Mouse (Mus musculus) lung, embryonic 15.5 days (tissue): Measurements from ENCODE around the gene Fap. TPM values are rescaled to one million over a fixed set of nuclear protein-coding genes. Genes with fewer than 3 reads are reported as not detected.

Experiments used
- ATAC-seq: fragments of 200-750 bp; cut with Nextera tagmentation; 2 replicates; pipeline ENCODE4 v1.8.0; 2017; ENCODE audit warnings: moderate number of reproducible peaks, borderline replicate concordance; ENCODE audit not compliant: low FRiP score, low TSS enrichment; ENCODE audit errors: extremely low read depth
- H3K27ac ChIP-seq: fragments of 300-500 bp; sonication (generic); 2 replicates; pipeline ENCODE4 v1.5.1; 2015; ENCODE audit warnings: moderate library complexity, mild to moderate bottlenecking, inconsistent platforms
- H3K27me3 ChIP-seq: fragments of 300-500 bp; sonication (generic); 2 replicates; pipeline ENCODE4 v1.6.1; 2015; ENCODE audit warnings: inconsistent platforms
- H3K36me3 ChIP-seq: fragments of 300-500 bp; sonication (generic); 2 replicates; pipeline ENCODE4 v1.6.1; 2015; ENCODE audit warnings: inconsistent platforms
- H3K4me1 ChIP-seq: fragments of 300-500 bp; sonication (generic); 2 replicates; pipeline ENCODE4 v1.6.1; 2015; ENCODE audit warnings: inconsistent platforms
- H3K4me2 ChIP-seq: fragments of 300-500 bp; sonication (generic); 2 replicates; pipeline ENCODE4 v1.6.1; 2015; ENCODE audit warnings: inconsistent platforms, mild to moderate bottlenecking, moderate library complexity
- H3K4me3 ChIP-seq: fragments of 300-500 bp; sonication (generic); 2 replicates; pipeline ENCODE4 v1.5.1; 2015; ENCODE audit warnings: mild to moderate bottlenecking, inconsistent platforms
- H3K9ac ChIP-seq: fragments of 300-500 bp; sonication (generic); 2 replicates; pipeline ENCODE4 v1.6.1; 2015; ENCODE audit warnings: inconsistent platforms
- H3K9me3 ChIP-seq: fragments of 300-500 bp; sonication (generic); 2 replicates; pipeline ENCODE4 v1.6.1; 2016; ENCODE audit warnings: inconsistent platforms
- WGBS: fragments of 180-500 bp; shearing (Covaris S2); methylation state at CpG from one replicate; pipeline ENCODE4 v1.1.7; 2015; 5-methylcytosine and 5-hydroxymethylcytosine counted together
- polyA plus RNA-seq: library from polyadenylated mRNA; unstranded; fragments of >200 nt; fragmentation: Nextera tagmentation; extraction: Ambion mirVana; gene quantifications from 2 replicates; pipeline ENCODE4 v1.2.1, GENCODE M21; 2015

Gene Fap
- polyA plus RNA-seq, 1 experiment from 2014 or later = 2.8 TPM

GRCm38 (mm10) chr2:62489832-62490231 lies 84.0 kb downstream of the Fap start:
- H3K27me3 ChIP-seq = no peaks in the 10 kb centered on the region
- ATAC-seq = no peak
- no peak overlapping the region for H3K9ac ChIP-seq
- H3K4me3 ChIP-seq = no peak overlapping the region
- H3K4me1 ChIP-seq = no peaks in the 10 kb centered on the region
- no peaks in the 10 kb centered on the region for H3K9me3 ChIP-seq
- 77% methylated on average over 6 of the region's 6 CpGs for WGBS
- H3K36me3 ChIP-seq = no peaks in the 10 kb centered on the region
- H3K27ac ChIP-seq = no peak overlapping the region
- H3K4me2 ChIP-seq = no peak overlapping the region

- no peaks in the 10 kb centered on the region for H3K36me3 ChIP-seq
- 86% methylated on average over 3 of the region's 3 CpGs for WGBS
- H3K4me2 ChIP-seq = no peak overlapping the region
- no peak overlapping the region for H3K27ac ChIP-seq
- H3K4me1 ChIP-seq = no peaks in the 10 kb centered on the region
- ATAC-seq = no peak
- no peak overlapping the region for H3K9ac ChIP-seq
- H3K27me3 ChIP-seq = no peaks in the 10 kb centered on the region
- H3K9me3 ChIP-seq = no peaks in the 10 kb centered on the region
- H3K4me3 ChIP-seq = no peak overlapping the region
Measured at GRCm38 (mm10) chr2:62484906-62485305, 89.0 kb downstream of the Fap start.

GRCm38 (mm10) chr2:62483550-62483949 lies 90.3 kb downstream of the Fap start, which contains the start of gene Gcg:
Gene Gcg (minus strand): TSS chr2:62483650.
- H3K4me2 ChIP-seq = no peak within 1 kb of the TSS
- H3K4me3 ChIP-seq = no peak within 1 kb of the TSS
- H3K36me3 ChIP-seq = no peaks in the 10 kb centered on the region
- H3K27ac ChIP-seq = no peak within 1 kb of the TSS
- no peak for ATAC-seq
- H3K9ac ChIP-seq = no peak within 1 kb of the TSS
- WGBS = 72% methylated on average over 9 of the region's 9 CpGs
- H3K9me3 ChIP-seq = no peaks in the 10 kb centered on the region
- no peaks in the 10 kb centered on the region for H3K27me3 ChIP-seq
- H3K4me1 ChIP-seq = no peaks in the 10 kb centered on the region

- Histone ChIP-seq H3K27ac (no peak overlapping the region), H3K36me3 (no peaks in the 10 kb centered on the region), H3K9me3 (no peaks in the 10 kb centered on the region), H3K4me2 (no peak overlapping the region), H3K9ac (no peak overlapping the region), H3K4me1 (no peaks in the 10 kb centered on the region), H3K27me3 (no peaks in the 10 kb centered on the region), H3K4me3 (no peak overlapping the region)
- no peak for ATAC-seq
- WGBS = 42% methylated on average over 9 of the region's 9 CpGs
Measured at GRCm38 (mm10) chr2:62480285-62481198, 93.3 kb downstream of the Fap start.

- WGBS = 79% methylated on average over 9 of the region's 9 CpGs
- H3K27ac ChIP-seq = no peak overlapping the region
- ATAC-seq = no peak
- no peak overlapping the region for H3K4me3 ChIP-seq
- H3K9me3 ChIP-seq = no peaks in the 10 kb centered on the region
- no peaks in the 10 kb centered on the region for H3K27me3 ChIP-seq
- no peak overlapping the region for H3K4me2 ChIP-seq
- H3K9ac ChIP-seq = no peak overlapping the region
- H3K36me3 ChIP-seq = no peaks in the 10 kb centered on the region
- 0 out of 2 replicates have a peak, but pooled peaks cover 6% of the 10 kb centered on the region for H3K4me1 ChIP-seq
Measured at GRCm38 (mm10) chr2:62469551-62469950, 104.3 kb downstream of the Fap start.

- no peaks in the 10 kb centered on the region for H3K27me3 ChIP-seq
- H3K4me2 ChIP-seq = no peak overlapping the region
- no peaks in the 10 kb centered on the region for H3K4me1 ChIP-seq
- 68% methylated on average over 2 of the region's 2 CpGs for whole genome bisulfite sequencing
- H3K36me3 ChIP-seq = no peaks in the 10 kb centered on the region
- no peaks in the 10 kb centered on the region for H3K9me3 ChIP-seq
- no peak overlapping the region for H3K27ac ChIP-seq
- no peak for ATAC-seq
- H3K9ac ChIP-seq = no peak overlapping the region
- H3K4me3 ChIP-seq = no peak overlapping the region
Measured at GRCm38 (mm10) chr2:62463287-62463686, 110.6 kb downstream of the Fap start.

- Histone ChIP-seq H3K4me1 (no peaks in the 10 kb centered on the region), H3K27ac (no peak overlapping the region), H3K9me3 (no peaks in the 10 kb centered on the region), H3K27me3 (no peaks in the 10 kb centered on the region), H3K4me3 (no peak overlapping the region), H3K4me2 (no peak overlapping the region), H3K9ac (no peak overlapping the region), H3K36me3 (no peaks in the 10 kb centered on the region)
- ATAC-seq = no peak
- 80% methylated on average over 2 of the region's 2 CpGs for WGBS
Measured at GRCm38 (mm10) chr2:62462174-62462573, 111.7 kb downstream of the Fap start.

- Histone ChIP-seq H3K4me1 (no peaks in the 10 kb centered on the region), H3K4me2 (no peak overlapping the region), H3K27me3 (no peaks in the 10 kb centered on the region), H3K4me3 (no peak overlapping the region), H3K9me3 (no peaks in the 10 kb centered on the region), H3K9ac (no peak overlapping the region), H3K27ac (no peak overlapping the region), H3K36me3 (no peaks in the 10 kb centered on the region)
- 82% methylated on average over 12 of the region's 12 CpGs for WGBS
- ATAC-seq = no peak
Measured at GRCm38 (mm10) chr2:62460815-62461450, 112.9 kb downstream of the Fap start.

- Histone ChIP-seq H3K9ac (no peak overlapping the region), H3K9me3 (no peaks in the 10 kb centered on the region), H3K36me3 (no peaks in the 10 kb centered on the region), H3K27ac (no peak overlapping the region), H3K27me3 (no peaks in the 10 kb centered on the region), H3K4me3 (no peak overlapping the region), H3K4me2 (no peak overlapping the region), H3K4me1 (no peaks in the 10 kb centered on the region)
- no peak for ATAC-seq
- WGBS = 58% methylated on average over 7 of the region's 7 CpGs
Measured at GRCm38 (mm10) chr2:62460231-62460710, 113.6 kb downstream of the Fap start.

GRCm38 (mm10) chr2:62459241-62460174 lies 114.4 kb downstream of the Fap start:
- no peaks in the 10 kb centered on the region for H3K36me3 ChIP-seq
- no peak overlapping the region for H3K9ac ChIP-seq
- 54% methylated on average over 18 of the region's 18 CpGs for WGBS
- no peak overlapping the region for H3K4me3 ChIP-seq
- H3K27ac ChIP-seq = no peak overlapping the region
- no peaks in the 10 kb centered on the region for H3K4me1 ChIP-seq
- H3K27me3 ChIP-seq = no peaks in the 10 kb centered on the region
- no peak for ATAC-seq
- H3K9me3 ChIP-seq = no peaks in the 10 kb centered on the region
- H3K4me2 ChIP-seq = no peak overlapping the region

- no peak overlapping the region for H3K4me3 ChIP-seq
Measured at GRCm38 (mm10) chr2:62458070-62458469, 115.8 kb downstream of the Fap start.

More at GRCm38 (mm10) chr2:62458070-62458469, 115.8 kb downstream of the Fap start:
- Histone ChIP-seq H3K4me1 (no peaks in the 10 kb centered on the region), H3K9ac (no peak overlapping the region), H3K4me2 (no peak overlapping the region), H3K27ac (no peak overlapping the region), H3K9me3 (no peaks in the 10 kb centered on the region), H3K27me3 (no peaks in the 10 kb centered on the region), H3K36me3 (no peaks in the 10 kb centered on the region)
- 38% methylated on average over 9 of the region's 9 CpGs for WGBS
- ATAC-seq = no peak
